Mouse (Mus musculus) lung, embryonic 16.5 days (tissue): ENCODE measurements around the gene Pbsn. TPM values are rescaled to one million over a fixed set of nuclear protein-coding genes. Genes with fewer than 3 reads are reported as not detected.
A peak's percentile ranks its signal among the peaks of the same experiment; 100 is the strongest.
"Not testable (repeated sequence)": the region's sequence is repeated elsewhere in the genome, so short reads cannot be mapped to it uniquely, and the experiment has no call there.

Experiments
- ATAC-seq: fragments of 200-750 bp; cut with Nextera tagmentation; 2 replicates; pipeline ENCODE4 v1.8.0; 2017; ENCODE audit warnings: low read depth, mild to moderate bottlenecking, moderate library complexity
- H3K27ac ChIP-seq: fragments of 300-500 bp; sonication (generic); 2 replicates; pipeline ENCODE4 v1.5.1; 2014; ENCODE audit warnings: mild to moderate bottlenecking, control low read depth, low read length
- H3K27me3 ChIP-seq: fragments of 300-500 bp; sonication (generic); 2 replicates; pipeline ENCODE4 v1.6.1; 2014; ENCODE audit warnings: low read depth, low read length, mixed read lengths; ENCODE audit not compliant: control insufficient read depth, insufficient read depth
- H3K36me3 ChIP-seq: fragments of 300-500 bp; sonication (generic); 2 replicates; pipeline ENCODE4 v1.6.1; 2014; ENCODE audit warnings: low read length; ENCODE audit not compliant: control insufficient read depth, insufficient read depth
- H3K4me1 ChIP-seq: fragments of 300-500 bp; sonication (generic); replicated peaks from 2 replicates; pipeline ENCODE4 v1.6.1; 2014; ENCODE audit warnings: low read length, mixed read lengths; ENCODE audit not compliant: control insufficient read depth, insufficient read depth
- H3K4me2 ChIP-seq: fragments of 300-500 bp; sonication (generic); 2 replicates; pipeline ENCODE4 v1.6.1; 2014; ENCODE audit warnings: low read depth, low read length, control low read depth
- H3K4me3 ChIP-seq: fragments of 300-500 bp; sonication (generic); 2 replicates; pipeline ENCODE4 v1.5.1; 2014; ENCODE audit warnings: mild to moderate bottlenecking, low read length, control low read depth
- H3K9ac ChIP-seq: fragments of 300-500 bp; sonication (generic); 2 replicates; pipeline ENCODE4 v1.6.1; 2014; ENCODE audit warnings: low read length, control low read depth
- H3K9me3 ChIP-seq: fragments of 300-500 bp; sonication (generic); 2 replicates; pipeline ENCODE4 v1.6.1; 2016; ENCODE audit warnings: low read length; ENCODE audit not compliant: control insufficient read depth
- WGBS: fragments of 180-500 bp; shearing (Covaris S2); extraction: QIAGEN DNeasy Blood & Tissue Kit; methylation state at CpG from one replicate; pipeline ENCODE4 v1.1.7; 2014; 5-methylcytosine and 5-hydroxymethylcytosine counted together
- polyA plus RNA-seq: library from polyadenylated mRNA; unstranded; fragments of >200 nt; fragmentation: Nextera tagmentation; extraction: Ambion mirVana; gene quantifications from 2 replicates; pipeline ENCODE4 v1.2.1, GENCODE M21; 2015

The Pbsn gene
- not detected in 2 replicates for polyA plus RNA-seq

GRCm38 (mm10) chrX:77853523-77853922, at the start of gene Pbsn:
Gene Pbsn, minus strand, starts transcription at chrX:77853623.
- Histone ChIP-seq H3K9ac (no peak within 1 kb of the TSS), H3K27me3 (no peaks in the 10 kb centered on the region), H3K9me3 (no peaks in the 10 kb centered on the region), H3K4me3 (no peak within 1 kb of the TSS), H3K27ac (no peak within 1 kb of the TSS), H3K4me2 (no peak within 1 kb of the TSS), H3K4me1 (no peaks in the 10 kb centered on the region), H3K36me3 (no peaks in the 10 kb centered on the region)
- 70% methylated on average over 1 of the region's 1 CpGs for WGBS
- no peak for ATAC-seq

- 33% methylated on average over 2 of the region's 4 CpGs for WGBS
- not testable (repeated sequence) for H3K4me2 ChIP-seq, H3K9ac ChIP-seq, H3K27ac ChIP-seq, H3K4me1 ChIP-seq, H3K9me3 ChIP-seq, H3K36me3 ChIP-seq, H3K27me3 ChIP-seq, H3K4me3 ChIP-seq, ATAC-seq
Observed at GRCm38 (mm10) chrX:77880033-77880432, 26.6 kb upstream of the Pbsn start.

- not testable (repeated sequence) for H3K9me3 ChIP-seq, H3K9ac ChIP-seq, H3K4me3 ChIP-seq, H3K4me2 ChIP-seq, H3K27ac ChIP-seq, ATAC-seq, H3K36me3 ChIP-seq, H3K27me3 ChIP-seq, H3K4me1 ChIP-seq
- 84% methylated on average over 2 of the region's 2 CpGs for WGBS
Observed at GRCm38 (mm10) chrX:77864458-77864857, 11.0 kb upstream of the Pbsn start, which contains the start of gene Gm14744. Gene Gm14744, plus strand, starts transcription at chrX:77864758.

- Histone ChIP-seq H3K27me3 (no peaks in the 10 kb centered on the region), H3K4me1 (no peaks in the 10 kb centered on the region), H3K4me2 (no peak overlapping the region), H3K27ac (no peak overlapping the region), H3K4me3 (no peak overlapping the region), H3K9ac (no peak overlapping the region), H3K36me3 (no peaks in the 10 kb centered on the region), H3K9me3 (no peaks in the 10 kb centered on the region)
- no peak for ATAC-seq
- WGBS: 56% methylated on average over 6 of the region's 6 CpGs
Observed at GRCm38 (mm10) chrX:77812031-77812430, 41.4 kb downstream of the Pbsn start.

- Histone ChIP-seq H3K9ac (peak overlapping the region; percentile 58), H3K27me3 (no peaks in the 10 kb centered on the region), H3K4me3 (peak overlapping the region; percentile 49), H3K27ac (peak overlapping the region; percentile 74), H3K36me3 (no peaks in the 10 kb centered on the region), H3K4me1 (no peaks in the 10 kb centered on the region), H3K9me3 (no peaks in the 10 kb centered on the region), H3K4me2 (peak overlapping the region; percentile 39)
- 27% methylated on average over 17 of the region's 17 CpGs for WGBS
- ATAC-seq: peak; percentile 77
Observed at GRCm38 (mm10) chrX:77810608-77811206, 42.7 kb downstream of the Pbsn start.

- Histone ChIP-seq H3K27ac (no peak overlapping the region), H3K4me2 (no peak overlapping the region), H3K27me3 (no peaks in the 10 kb centered on the region), H3K36me3 (no peaks in the 10 kb centered on the region), H3K9ac (no peak overlapping the region), H3K4me1 (no peaks in the 10 kb centered on the region), H3K9me3 (no peaks in the 10 kb centered on the region), H3K4me3 (no peak overlapping the region)
- WGBS: 26% methylated on average over 2 of the region's 2 CpGs
- no peak for ATAC-seq
Observed at GRCm38 (mm10) chrX:77808602-77809001, 44.8 kb downstream of the Pbsn start.

GRCm38 (mm10) chrX:77802293-77802692, 51.1 kb downstream of the Pbsn start:
- no peak overlapping the region for H3K27ac ChIP-seq
- H3K9ac ChIP-seq: no peak overlapping the region
- WGBS: 72% methylated on average over 2 of the region's 2 CpGs

GRCm38 (mm10) chrX:77801543-77801942, 51.9 kb downstream of the Pbsn start:
- 52% methylated on average over 1 of the region's 1 CpGs for WGBS
- no peak overlapping the region for H3K27ac ChIP-seq
- H3K9me3 ChIP-seq: no peaks in the 10 kb centered on the region
- H3K4me3 ChIP-seq: no peak overlapping the region
- no peak overlapping the region for H3K9ac ChIP-seq
- H3K27me3 ChIP-seq: no peaks in the 10 kb centered on the region
- no peaks in the 10 kb centered on the region for H3K36me3 ChIP-seq
- no peak for ATAC-seq
- no peaks in the 10 kb centered on the region for H3K4me1 ChIP-seq
- H3K4me2 ChIP-seq: no peak overlapping the region

More at GRCm38 (mm10) chrX:77802293-77802692, 51.1 kb downstream of the Pbsn start:
- H3K4me2 ChIP-seq: no peak overlapping the region
- H3K9me3 ChIP-seq: no peaks in the 10 kb centered on the region
- no peak for ATAC-seq
- no peak overlapping the region for H3K4me3 ChIP-seq
- no peaks in the 10 kb centered on the region for H3K36me3 ChIP-seq
- H3K4me1 ChIP-seq: no peaks in the 10 kb centered on the region
- H3K27me3 ChIP-seq: no peaks in the 10 kb centered on the region

- H3K9ac ChIP-seq: no peak overlapping the region
- no peaks in the 10 kb centered on the region for H3K9me3 ChIP-seq
- H3K4me1 ChIP-seq: no peaks in the 10 kb centered on the region; the same call in 1 of the 2 replicates
- no peak overlapping the region for H3K4me2 ChIP-seq
- WGBS: 59% methylated on average over 3 of the region's 3 CpGs
- no peaks in the 10 kb centered on the region for H3K27me3 ChIP-seq
- no peaks in the 10 kb centered on the region for H3K36me3 ChIP-seq
- no peak for ATAC-seq
- no peak overlapping the region for H3K27ac ChIP-seq
- H3K4me3 ChIP-seq: no peak overlapping the region
Observed at GRCm38 (mm10) chrX:77799554-77799953, 53.9 kb downstream of the Pbsn start.

GRCm38 (mm10) chrX:77797801-77798200, 55.6 kb downstream of the Pbsn start:
- no peaks in the 10 kb centered on the region for H3K27me3 ChIP-seq
- H3K4me1 ChIP-seq: peaks cover 3% of the 10 kb centered on the region; the same call in 1 of the 2 replicates
- H3K27ac ChIP-seq: no peak overlapping the region
- H3K36me3 ChIP-seq: no peaks in the 10 kb centered on the region
- ATAC-seq: no peak
- H3K9ac ChIP-seq: no peak overlapping the region
- H3K4me2 ChIP-seq: no peak overlapping the region
- no peaks in the 10 kb centered on the region for H3K9me3 ChIP-seq
- H3K4me3 ChIP-seq: no peak overlapping the region
